Mouse (Mus musculus): ENCODE results near the gene Ndufv1. TPM values are rescaled to one million over a fixed set of nuclear protein-coding genes. Genes with fewer than 3 reads are reported as not detected.
"Not testable (repeated sequence)": the region's sequence is repeated elsewhere in the genome, so short reads cannot be mapped to it uniquely, and the experiment has no call there.

Ndufv1 gene
- polyA plus RNA-seq, 1 experiment from 2014 or later = 262 TPM

- Histone ChIP-seq H3K4me2 (ENCODE audit: low read depth, low read length) (no peak within 1 kb of the TSS), H3K27ac (ENCODE audit: low read depth, low read length) (no peak within 1 kb of the TSS), H3K36me3 (ENCODE audit: control insufficient read depth, insufficient read depth, low read length) (no peaks in the 10 kb centered on the region), H3K27me3 (ENCODE audit: control insufficient read depth, insufficient read depth, low read length) (no peaks in the 10 kb centered on the region), H3K4me1 (ENCODE audit: control insufficient read depth, insufficient read depth, low read length) (no peaks in the 10 kb centered on the region), H3K9ac (replicated peaks; ENCODE audit: low read depth, low read length) (no peak within 1 kb of the TSS), H3K9me3 (ENCODE audit: control insufficient read depth, low read length) (no peaks in the 10 kb centered on the region), H3K4me3 (ENCODE audit: low read depth, low read length) (no peak within 1 kb of the TSS)
- ATAC-seq (ENCODE audit: low read depth) = no peak
- 53% methylated on average over 16 of the region's 16 CpGs for WGBS
These were observed 33.6 kb upstream of the Ndufv1 start, which contains the start of gene Gstp2 for GRCm38 (mm10) chr19:4045966-4046865. Gene Gstp2 (minus strand): TSS chr19:4046023.

- H3K9ac ChIP-seq (replicated peaks; ENCODE audit: low read depth, low read length); H3K4me3 ChIP-seq (ENCODE audit: low read depth, low read length); H3K9me3 ChIP-seq (ENCODE audit: control insufficient read depth, low read length); ATAC-seq (ENCODE audit: low read depth); H3K27ac ChIP-seq (ENCODE audit: low read depth, low read length); H3K4me2 ChIP-seq (ENCODE audit: low read depth, low read length); H3K4me1 ChIP-seq (ENCODE audit: control insufficient read depth, insufficient read depth, low read length); H3K27me3 ChIP-seq (ENCODE audit: control insufficient read depth, insufficient read depth, low read length); H3K36me3 ChIP-seq (ENCODE audit: control insufficient read depth, insufficient read depth, low read length): not testable (repeated sequence)
- 89% methylated on average over 5 of the region's 5 CpGs for WGBS
These were observed 31.5 kb upstream of the Ndufv1 start for GRCm38 (mm10) chr19:4044109-4044508.

GRCm38 (mm10) chr19:4042124-4042523 is 29.5 kb upstream of the Ndufv1 start:
- Histone ChIP-seq H3K4me1 (ENCODE audit: control insufficient read depth, insufficient read depth, low read length) (no peaks in the 10 kb centered on the region; the same call in 1 of the 2 replicates), H3K36me3 (ENCODE audit: control insufficient read depth, insufficient read depth, low read length) (no peaks in the 10 kb centered on the region), H3K4me3 (ENCODE audit: low read depth, low read length) (no peak overlapping the region), H3K4me2 (ENCODE audit: low read depth, low read length) (no peak overlapping the region), H3K27me3 (ENCODE audit: control insufficient read depth, insufficient read depth, low read length) (no peaks in the 10 kb centered on the region), H3K9ac (replicated peaks; ENCODE audit: low read depth, low read length) (no peak overlapping the region), H3K9me3 (ENCODE audit: control insufficient read depth, low read length) (no peaks in the 10 kb centered on the region), H3K27ac (ENCODE audit: low read depth, low read length) (no peak overlapping the region)
- WGBS = 74% methylated on average over 14 of the region's 14 CpGs
- no peak for ATAC-seq (ENCODE audit: low read depth)

DNA sequence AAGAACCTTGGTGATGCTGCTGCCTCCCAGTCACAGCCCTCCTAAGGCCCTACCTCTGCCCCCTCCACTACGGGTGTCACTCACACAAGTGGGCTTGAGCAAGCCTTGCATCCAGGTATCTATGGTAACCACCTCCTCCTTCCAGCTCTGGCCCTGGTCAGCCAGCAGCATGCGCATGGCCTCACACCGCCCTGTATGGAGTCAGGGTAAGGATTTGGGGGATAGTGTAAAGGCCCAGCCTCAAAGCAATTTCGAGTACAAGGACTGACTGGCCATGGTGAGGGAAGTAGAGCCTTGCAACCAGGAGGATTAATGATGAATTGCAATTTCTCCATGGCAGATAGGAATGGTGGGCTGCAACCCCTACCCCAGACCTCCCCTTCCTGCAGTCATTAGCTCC is 28.9 kb upstream of the Ndufv1 start:
- H3K27me3 ChIP-seq (ENCODE audit: control insufficient read depth, insufficient read depth, low read length); ATAC-seq (ENCODE audit: low read depth); H3K36me3 ChIP-seq (ENCODE audit: control insufficient read depth, insufficient read depth, low read length); H3K27ac ChIP-seq (ENCODE audit: low read depth, low read length); H3K4me2 ChIP-seq (ENCODE audit: low read depth, low read length); H3K9ac ChIP-seq (replicated peaks; ENCODE audit: low read depth, low read length); H3K4me3 ChIP-seq (ENCODE audit: low read depth, low read length); H3K9me3 ChIP-seq (ENCODE audit: control insufficient read depth, low read length); H3K4me1 ChIP-seq (ENCODE audit: control insufficient read depth, insufficient read depth, low read length): not testable (repeated sequence)
- 80% methylated on average over 3 of the region's 4 CpGs for WGBS

DNA sequence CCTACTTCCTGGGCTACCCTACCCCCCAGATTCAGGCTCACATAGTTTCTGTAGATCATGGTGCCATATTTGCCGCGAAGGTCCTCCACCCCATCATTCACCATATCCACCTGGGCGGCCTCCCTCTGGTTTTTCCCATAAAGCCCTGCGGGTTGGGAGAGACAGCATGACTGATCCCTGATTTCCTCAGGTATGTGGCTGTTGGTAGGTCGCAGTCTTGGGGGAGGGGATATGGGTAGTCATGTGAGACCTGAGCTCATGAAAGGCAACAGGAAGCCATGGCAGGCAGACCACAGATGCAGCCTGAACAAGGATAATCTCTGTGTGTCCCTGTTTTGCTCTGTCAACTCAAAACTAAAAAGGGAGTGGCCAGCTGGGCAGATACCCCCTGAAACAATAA is 28.3 kb upstream of the Ndufv1 start:
- WGBS = 89% methylated on average over 5 of the region's 5 CpGs
- not testable (repeated sequence) for H3K36me3 ChIP-seq (ENCODE audit: control insufficient read depth, insufficient read depth, low read length); H3K4me2 ChIP-seq (ENCODE audit: low read depth, low read length); ATAC-seq (ENCODE audit: low read depth); H3K9ac ChIP-seq (replicated peaks; ENCODE audit: low read depth, low read length); H3K27ac ChIP-seq (ENCODE audit: low read depth, low read length); H3K9me3 ChIP-seq (ENCODE audit: control insufficient read depth, low read length); H3K27me3 ChIP-seq (ENCODE audit: control insufficient read depth, insufficient read depth, low read length); H3K4me1 ChIP-seq (ENCODE audit: control insufficient read depth, insufficient read depth, low read length); H3K4me3 ChIP-seq (ENCODE audit: low read depth, low read length)

DNA sequence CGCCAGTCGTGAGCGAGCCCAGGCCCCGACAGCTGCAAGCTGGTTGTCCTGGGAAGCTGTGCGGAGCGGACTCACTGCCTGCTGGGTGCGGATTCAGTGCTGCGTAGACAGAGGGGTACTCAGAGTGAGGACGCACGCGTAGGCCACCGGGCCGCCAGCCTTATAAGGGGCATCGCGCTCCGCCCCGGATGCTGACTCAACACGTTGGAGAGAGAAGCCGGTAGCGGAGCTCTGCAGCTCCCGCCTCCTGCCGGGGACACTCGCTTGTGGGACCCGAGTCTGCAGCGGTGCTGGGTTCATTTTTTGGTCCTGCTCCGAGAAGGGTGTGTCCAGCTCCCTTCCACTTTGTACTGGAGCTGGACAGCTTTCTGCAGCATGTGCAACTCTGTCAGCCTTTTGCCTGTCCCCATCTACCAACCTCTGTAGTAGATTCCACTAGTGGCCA is 25.2 kb upstream of the Ndufv1 start, which contains the start of gene Gstp1:
Gstp1 (minus strand) TSS at position 198 of the 445 bp plus-strand sequence.
- peak within 1 kb of the TSS; percentile 68 for H3K4me2 ChIP-seq (ENCODE audit: low read depth, low read length)
- no peaks in the 10 kb centered on the region for H3K27me3 ChIP-seq (ENCODE audit: control insufficient read depth, insufficient read depth, low read length)
- under 1% methylated on average over 26 of the region's 26 CpGs for WGBS
- peak within 1 kb of the TSS; percentile 65 for H3K9ac ChIP-seq (replicated peaks; ENCODE audit: low read depth, low read length)
- no peaks in the 10 kb centered on the region for H3K36me3 ChIP-seq (ENCODE audit: control insufficient read depth, insufficient read depth, low read length)
- peak within 1 kb of the TSS; percentile 44; the same call in 1 of the 2 replicates for H3K27ac ChIP-seq (ENCODE audit: low read depth, low read length)
- H3K4me1 ChIP-seq (ENCODE audit: control insufficient read depth, insufficient read depth, low read length) = no peaks in the 10 kb centered on the region; the same call in 1 of the 2 replicates
- peak; percentile 86 for ATAC-seq (ENCODE audit: low read depth)
- no peaks in the 10 kb centered on the region for H3K9me3 ChIP-seq (ENCODE audit: control insufficient read depth, low read length)
- peak within 1 kb of the TSS; percentile 54 for H3K4me3 ChIP-seq (ENCODE audit: low read depth, low read length)

DNA sequence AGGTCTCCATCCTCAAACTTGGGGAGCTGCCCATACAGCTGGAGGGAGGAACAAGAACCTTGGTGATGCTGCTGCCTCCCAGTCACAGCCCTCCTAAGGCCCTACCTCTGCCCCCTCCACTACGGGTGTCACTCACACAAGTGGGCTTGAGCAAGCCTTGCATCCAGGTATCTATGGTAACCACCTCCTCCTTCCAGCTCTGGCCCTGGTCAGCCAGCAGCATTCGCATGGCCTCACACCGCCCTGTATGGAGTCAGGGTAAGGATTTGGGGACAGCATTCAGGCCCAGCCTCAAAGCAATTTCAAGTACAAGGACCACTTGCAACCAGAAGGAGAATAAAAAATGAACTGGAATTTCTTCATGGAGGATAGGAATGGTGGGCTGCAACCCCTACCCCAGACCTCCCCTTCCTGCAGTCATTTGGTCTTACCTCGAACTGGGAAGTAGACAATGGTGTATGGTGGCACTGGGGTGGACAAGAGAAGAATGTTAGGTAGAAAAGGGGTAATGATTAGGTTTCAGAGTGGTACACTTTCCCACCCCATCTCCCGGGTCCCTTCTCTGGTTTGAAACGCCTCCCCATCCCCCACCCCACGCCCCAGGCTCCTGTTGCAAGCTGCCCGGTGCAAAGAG is 24.7 kb upstream of the Ndufv1 start:
- H3K27ac ChIP-seq (ENCODE audit: low read depth, low read length) = peak overlapping the region; percentile 44; the same call in 1 of the 2 replicates
- H3K27me3 ChIP-seq (ENCODE audit: control insufficient read depth, insufficient read depth, low read length); H3K4me1 ChIP-seq (ENCODE audit: control insufficient read depth, insufficient read depth, low read length); H3K36me3 ChIP-seq (ENCODE audit: control insufficient read depth, insufficient read depth, low read length); H3K9me3 ChIP-seq (ENCODE audit: control insufficient read depth, low read length); ATAC-seq (ENCODE audit: low read depth): not testable (repeated sequence)
- H3K4me3 ChIP-seq (ENCODE audit: low read depth, low read length) = peak overlapping the region; percentile 54
- peak overlapping the region; percentile 65 for H3K9ac ChIP-seq (replicated peaks; ENCODE audit: low read depth, low read length)
- WGBS = 27% methylated on average over 7 of the region's 8 CpGs
- peak overlapping the region; percentile 68 for H3K4me2 ChIP-seq (ENCODE audit: low read depth, low read length)

GRCm38 (mm10) chr19:4036327-4037045 is 23.9 kb upstream of the Ndufv1 start:
- Histone ChIP-seq H3K4me2 (ENCODE audit: low read depth, low read length) (no peak overlapping the region), H3K9me3 (ENCODE audit: control insufficient read depth, low read length) (no peaks in the 10 kb centered on the region), H3K9ac (replicated peaks; ENCODE audit: low read depth, low read length) (no peak overlapping the region), H3K4me3 (ENCODE audit: low read depth, low read length) (no peak overlapping the region), H3K27ac (ENCODE audit: low read depth, low read length) (no peak overlapping the region), H3K4me1 (ENCODE audit: control insufficient read depth, insufficient read depth, low read length) (no peaks in the 10 kb centered on the region; the same call in 1 of the 2 replicates), H3K36me3 (ENCODE audit: control insufficient read depth, insufficient read depth, low read length) (no peaks in the 10 kb centered on the region), H3K27me3 (ENCODE audit: control insufficient read depth, insufficient read depth, low read length) (no peaks in the 10 kb centered on the region)
- 80% methylated on average over 12 of the region's 12 CpGs for WGBS
- no peak for ATAC-seq (ENCODE audit: low read depth)
